Mouse (Mus musculus) bone marrow, adult 2 months (tissue): ENCODE measurements around the gene Ube2u.

Source experiments
- CTCF ChIP-seq: fragments of 200-500 bp; IDR thresholded peaks from 2 replicates; pipeline ENCODE4 v1.5.1; 2011; ENCODE audit warnings: low read length, control low read depth; ENCODE audit not compliant: control insufficient read depth, insufficient read depth
- POLR2A ChIP-seq: fragments of 200-500 bp; IDR thresholded peaks from 2 replicates; pipeline ENCODE4 v1.6.1; 2011; ENCODE audit warnings: low read depth, mild to moderate bottlenecking, control low read depth, low read length, borderline replicate concordance; ENCODE audit not compliant: control insufficient read depth

- TF ChIP-seq CTCF: no peak
- no peak for TF ChIP-seq POLR2A
Measured at GRCm38 (mm10) chr4:100478592-100479321, at the start of gene Ube2u.
